8 mouse cellular contexts compared by ENCODE assay signal in the genomic region with DNA sequence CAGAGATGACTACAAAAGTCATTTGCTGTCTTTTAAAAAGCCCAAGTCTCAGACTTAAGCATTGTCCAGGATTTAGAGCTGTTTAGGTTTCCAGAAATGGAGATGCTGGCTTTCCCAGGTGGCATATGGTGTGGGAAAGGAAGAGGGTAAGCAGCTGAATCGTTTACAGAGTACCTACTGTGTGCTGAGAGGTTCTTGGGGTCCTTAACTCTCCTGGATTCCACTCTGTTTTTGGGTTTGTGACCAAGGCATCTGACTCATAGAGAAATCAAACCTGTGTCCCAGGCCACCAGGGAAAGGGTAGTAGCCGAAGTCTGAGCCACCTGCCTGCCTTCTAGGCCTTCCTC. TPM values are rescaled to one million over a fixed set of nuclear protein-coding genes. Genes with fewer than 3 reads are reported as not detected.
DNase-seq lines count a peak whose midpoint lies in the region; ATAC-seq and TF ChIP-seq lines count a peak whose summit lies in the region.

No protein-coding gene starts in this region.

- H3K36me3 ChIP-seq in liver, adult 2 months (ENCODE audit: control insufficient read depth, insufficient read depth, low read length): no peaks in the 10 kb centered on the region
- no peaks in the 10 kb centered on the region for H3K36me3 ChIP-seq in limb, embryonic 11.5 days (ENCODE audit: control insufficient read depth, insufficient read depth, low read length)
- no peaks in the 10 kb centered on the region for H3K36me3 ChIP-seq in neural tube, embryonic 13.5 days

- peak overlapping the region; percentile 60 for H3K9ac ChIP-seq in liver, adult 2 months (ENCODE audit: low read depth, low read length)
- H3K9ac ChIP-seq in limb, embryonic 11.5 days (ENCODE audit: low read length): peak overlapping the region; percentile 49
- peak overlapping the region; percentile 91; the same call in 1 of the 2 replicates for H3K9ac ChIP-seq in neural tube, embryonic 13.5 days

- H3K27me3 ChIP-seq in liver, adult 2 months (ENCODE audit: control insufficient read depth, insufficient read depth, low read length): no peaks in the 10 kb centered on the region
- H3K27me3 ChIP-seq in limb, embryonic 11.5 days (ENCODE audit: control insufficient read depth, insufficient read depth, low read length): no peaks in the 10 kb centered on the region
- no peaks in the 10 kb centered on the region; the same call in 1 of the 2 replicates for H3K27me3 ChIP-seq in neural tube, embryonic 13.5 days

- H3K4me2 ChIP-seq in limb, embryonic 11.5 days (ENCODE audit: low read depth, severe bottlenecking): peak overlapping the region; percentile 67
- H3K4me2 ChIP-seq in neural tube, embryonic 13.5 days: peak overlapping the region; percentile 75

- peak overlapping the region; percentile 86 for H3K27ac ChIP-seq in liver, adult 2 months (replicated peaks; ENCODE audit: insufficient read depth, low read depth, low read length)
- H3K27ac ChIP-seq in embryonic fibroblast, embryonic 13.5 days (ENCODE audit: insufficient read depth, low read length): peak overlapping the region; percentile 100
- 0 out of 2 replicates have a peak overlapping the region, but pooled peaks have one; percentile 14 for H3K27ac ChIP-seq in limb, embryonic 11.5 days (replicated peaks; ENCODE audit: low read depth, low read length)
- peak overlapping the region; percentile 85 for H3K27ac ChIP-seq in neural tube, embryonic 13.5 days (replicated peaks)

- peak overlapping the region; percentile 12; the same call in 1 of the 2 replicates for H3K4me3 ChIP-seq in liver, adult 2 months (ENCODE audit: insufficient read depth, low read depth, low read length)
- peak overlapping the region; percentile 50 for H3K4me3 ChIP-seq in embryonic fibroblast, embryonic 13.5 days (ENCODE audit: insufficient read depth, low read length)
- peak overlapping the region; percentile 80; the same call in 1 of the 2 replicates for H3K4me3 ChIP-seq in limb, embryonic 11.5 days (ENCODE audit: low read depth, low read length)
- H3K4me3 ChIP-seq in neural tube, embryonic 13.5 days: peak overlapping the region; percentile 84

- no peak for TF ChIP-seq CTCF in liver, adult 2 months (IDR thresholded peaks at IDR 0.05; ENCODE audit: low read depth, low read length)
- TF ChIP-seq CTCF in embryonic fibroblast, embryonic 13.5 days (IDR thresholded peaks at IDR 0.05; ENCODE audit: borderline replicate concordance, insufficient read depth, low read length): no peak

- H3K9me3 ChIP-seq in limb, embryonic 11.5 days (ENCODE audit: control insufficient read depth, low read length): no peaks in the 10 kb centered on the region
- no peaks in the 10 kb centered on the region for H3K9me3 ChIP-seq in neural tube, embryonic 13.5 days

- H3K4me1 ChIP-seq in liver, adult 2 months (ENCODE audit: control insufficient read depth, insufficient read depth, low read length): peaks cover 23% of the 10 kb centered on the region
- H3K4me1 ChIP-seq in embryonic fibroblast, embryonic 13.5 days (ENCODE audit: control insufficient read depth, insufficient read depth, low read length): peaks cover 15% of the 10 kb centered on the region
- peaks cover 27% of the 10 kb centered on the region for H3K4me1 ChIP-seq in limb, embryonic 11.5 days (ENCODE audit: control insufficient read depth, insufficient read depth, low read length)
- peaks cover 57% of the 10 kb centered on the region for H3K4me1 ChIP-seq in neural tube, embryonic 13.5 days (replicated peaks)

- ATAC-seq in limb, embryonic 11.5 days (ENCODE audit: insufficient number of reproducible peaks, low FRiP score, low TSS enrichment, low read depth): no peak
- ATAC-seq in neural tube, embryonic 13.5 days (ENCODE audit: low read depth): no peak

- peaks cover 39% of the 10 kb centered on the region; the same call in 1 of the 2 replicates for H3K79me2 ChIP-seq in liver, adult 2 months (ENCODE audit: control insufficient read depth, insufficient read depth, low read length)

- DNase-seq in liver, adult 2 months (ENCODE audit: extremely low read depth, low read depth, low spot score): no peak
- DNase-seq in liver: no peak
- DNase-seq in limb, embryonic 11.5 days (ENCODE audit: low spot score): no peak
- DNase-seq in right cerebral cortex, postnatal 4 days: no peak
- DNase-seq in cerebellum, postnatal 36 days: no peak
- no peak for DNase-seq in cerebellum, postnatal 4 days (ENCODE audit: low spot score in 2 of 2)

- TF ChIP-seq POLR2A in liver, adult 2 months (IDR thresholded peaks at IDR 0.05; ENCODE audit: extremely low read depth, insufficient read depth, low read length): no peak
- no peak; the same call in 1 of the 2 replicates for TF ChIP-seq POLR2A in embryonic fibroblast, embryonic 13.5 days (IDR thresholded peaks at IDR 0.05; ENCODE audit: low read depth, low read length)

- 28% methylated on average over 2 of the region's 2 CpGs for WGBS in liver, adult 2 months
- WGBS in limb, embryonic 11.5 days: 62% methylated on average over 2 of the region's 2 CpGs
- WGBS in neural tube, embryonic 13.5 days: 72% methylated on average over 2 of the region's 2 CpGs

RNA-seq across cellular contexts. Expression of a gene that starts 1.7 kb away (rescaled TPM):
- 13.6 and 17.1 TPM in 2 replicates for total RNA-seq in liver, adult 2 months (2014; rRNA removed)
- polyA plus RNA-seq in liver, adult 2 months (2012; rRNA removed): 51.0 and 58.8 TPM in 2 replicates
- polyA plus RNA-seq in embryonic fibroblast, embryonic 13.5 days (2011; ENCODE audit: insufficient read length, low read depth, missing spikeins): 38.1 and 52.3 TPM in 2 replicates
- 107 and 108 TPM in 2 replicates for polyA plus RNA-seq in limb, embryonic 11.5 days (2014; fragmentation: Nextera tagmentation; extraction: Ambion mirVana)
- 58.8 and 60.5 TPM in 2 replicates for polyA plus RNA-seq in neural tube, embryonic 13.5 days (2015; fragmentation: Nextera tagmentation; extraction: Ambion mirVana)

Comparison
In these comparisons a context has a peak if more than half of its experiments do, and no peak if none do; other contexts are left out.
1. H3K27ac ChIP-seq: peak in every context shown above with its lines; median percentile 100 in embryonic fibroblast, embryonic 13.5 days; 86 in liver, adult 2 months; 85 in neural tube, embryonic 13.5 days; 14 in limb, embryonic 11.5 days.
2. H3K4me3 ChIP-seq: peak in every context shown above with its lines; median percentile 84 in neural tube, embryonic 13.5 days; 80 in limb, embryonic 11.5 days; 50 in embryonic fibroblast, embryonic 13.5 days; 12 in liver, adult 2 months.